Mouse (Mus musculus): ENCODE results near the gene Wnt2b.

Wnt2b gene

DNA sequence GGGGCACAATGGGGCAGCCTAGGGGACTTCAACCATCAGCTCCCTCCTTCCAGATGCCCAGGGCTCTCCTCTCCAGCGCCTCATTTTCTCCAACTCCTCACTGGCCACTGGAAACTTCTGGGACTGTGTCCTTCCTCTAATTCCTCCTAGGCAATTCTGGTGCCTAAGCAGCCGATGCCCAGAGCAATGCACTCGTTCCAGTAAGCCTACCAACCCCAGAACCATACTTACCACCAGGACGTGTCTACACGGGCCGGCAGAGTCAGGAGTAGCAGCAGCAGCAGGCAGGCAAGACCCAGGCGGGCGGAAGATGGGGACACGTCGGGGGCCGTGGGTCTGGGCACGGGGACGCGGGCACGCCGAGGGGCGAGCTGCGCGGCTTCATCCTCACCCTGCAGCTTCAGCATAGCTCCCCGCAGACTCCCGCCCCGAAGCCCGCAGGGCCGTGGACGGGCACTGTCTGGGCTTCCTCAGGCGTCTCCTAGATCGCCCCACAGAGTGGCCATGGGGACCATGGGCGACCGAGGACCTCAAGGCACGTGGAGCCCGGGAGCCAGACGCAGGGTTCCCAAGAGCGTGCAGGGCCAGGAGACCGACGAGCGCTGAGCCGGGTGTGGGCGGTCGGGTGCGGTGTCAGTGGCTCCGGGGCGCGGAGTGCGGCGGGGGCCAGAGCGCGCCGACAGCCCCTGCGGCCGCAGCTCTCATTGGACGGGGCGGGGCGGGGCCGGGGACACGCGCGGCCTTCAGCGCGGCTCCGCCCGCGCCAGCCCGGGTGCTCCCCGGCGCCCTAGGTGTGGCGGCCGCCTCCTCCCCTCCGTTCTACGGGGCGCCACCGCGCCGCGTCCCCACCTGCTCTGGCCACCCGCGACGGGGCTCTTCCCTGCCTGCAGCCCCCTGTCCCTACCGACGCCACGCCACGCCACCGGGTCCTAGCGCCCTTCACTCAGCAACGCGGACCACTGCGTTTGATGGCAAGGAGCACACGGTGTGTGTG is at the start of gene Wnt2b:
TSS of gene Wnt2b (minus strand) at position 856 of the 994 bp plus-strand sequence.
- DNase-seq: no peak

DNA sequence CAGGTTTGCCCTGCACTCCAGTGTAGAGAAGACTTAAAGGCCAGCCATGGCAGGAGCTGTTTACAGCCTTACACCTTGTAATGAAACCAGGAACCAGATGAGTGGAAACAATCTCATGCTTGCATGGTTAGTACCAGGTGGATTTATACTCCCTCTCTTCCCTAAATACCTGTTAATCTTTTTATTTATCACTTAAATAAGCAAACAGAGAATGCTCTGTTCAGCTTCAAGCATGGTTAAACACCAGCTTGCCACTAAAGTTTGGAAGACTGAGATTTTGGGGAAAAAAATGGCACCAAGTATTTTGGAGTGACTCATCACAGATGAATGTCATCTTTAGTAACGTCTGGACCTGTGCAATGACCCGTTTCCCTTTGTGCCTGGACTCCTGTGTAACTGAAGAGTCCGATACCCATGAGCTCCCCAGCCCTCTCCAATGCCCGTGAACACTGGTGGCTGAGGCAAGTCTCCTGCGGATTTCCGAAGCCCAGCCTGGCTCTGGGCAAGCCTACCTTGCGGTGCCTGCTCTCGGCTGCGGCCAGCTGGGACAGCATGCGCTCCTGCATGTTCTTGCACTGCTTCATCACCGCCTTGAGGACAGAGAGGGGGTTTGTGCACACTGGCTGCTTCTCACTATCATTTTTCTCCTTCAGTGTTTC is 49.1 kb upstream of the Wnt2b start:
- DNase-seq: no peak

GRCm38 (mm10) chr3:105008070-105008469 is 46.3 kb upstream of the Wnt2b start:
- DNase-seq: no peak

DNA sequence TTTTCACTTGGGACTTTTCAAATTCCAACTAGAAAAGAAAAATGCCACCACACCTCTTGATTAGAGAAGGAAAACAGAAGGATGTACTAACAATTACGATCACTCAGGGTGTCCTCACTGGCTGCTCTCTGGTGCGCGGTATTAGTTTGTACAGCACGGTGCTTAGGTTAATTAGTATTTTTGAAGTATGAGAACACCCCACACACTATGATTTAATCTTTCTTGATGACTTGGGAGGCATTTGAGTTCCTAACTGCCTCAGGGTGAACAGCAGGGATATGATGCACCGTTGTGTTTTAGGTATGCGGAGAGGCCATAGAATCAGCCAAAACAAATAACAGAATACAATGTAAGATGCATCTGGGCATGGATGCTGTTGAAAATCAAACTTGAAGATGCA is 44.4 kb upstream of the Wnt2b start:
- no peak for DNase-seq

DNA sequence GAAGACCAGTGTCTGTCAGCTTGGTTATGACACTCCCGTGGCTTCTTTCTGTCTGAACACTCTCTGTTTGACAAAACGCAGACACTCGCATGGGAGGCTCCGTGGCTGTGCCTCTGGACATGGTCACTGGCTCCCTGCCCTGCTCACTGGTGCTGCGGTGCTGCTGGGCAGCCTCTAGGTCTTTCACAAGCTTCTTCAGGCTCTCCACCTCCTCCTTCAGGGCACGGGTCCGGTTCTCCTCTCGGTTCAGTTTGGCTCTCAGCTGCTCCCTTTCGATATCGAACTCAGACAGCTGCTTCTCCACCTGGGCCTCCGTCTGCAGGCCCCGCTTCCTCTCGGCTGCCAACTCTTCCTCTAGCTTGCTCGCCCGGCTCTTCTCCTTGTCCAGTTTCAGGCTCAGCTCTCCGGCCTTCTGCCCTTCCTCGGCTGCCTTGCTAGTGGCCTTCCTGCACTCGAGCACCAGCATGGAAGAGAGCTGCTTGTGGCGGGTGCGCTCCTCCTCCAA is 43.9 kb upstream of the Wnt2b start:
- DNase-seq: no peak

DNA sequence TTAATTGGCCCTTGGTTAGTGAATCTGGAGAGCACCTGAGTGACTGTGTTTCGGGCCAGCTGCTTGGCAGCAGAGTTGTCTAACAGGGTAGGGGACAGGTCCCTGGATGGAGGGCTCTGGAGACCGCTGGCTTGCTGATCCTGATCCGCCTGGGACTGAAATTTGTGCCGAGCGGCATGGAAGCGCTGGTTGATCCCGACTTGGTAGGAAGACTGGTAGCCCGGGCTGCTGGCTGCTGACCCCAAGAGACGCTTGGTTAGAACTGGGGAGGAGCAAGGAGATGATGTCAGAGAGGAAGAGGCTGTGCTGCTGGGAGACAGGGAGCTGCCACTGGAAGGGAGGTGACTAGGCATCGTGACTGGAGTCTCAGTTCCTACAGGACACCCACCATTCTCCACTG is 43.3 kb upstream of the Wnt2b start:
- DNase-seq: no peak

DNA sequence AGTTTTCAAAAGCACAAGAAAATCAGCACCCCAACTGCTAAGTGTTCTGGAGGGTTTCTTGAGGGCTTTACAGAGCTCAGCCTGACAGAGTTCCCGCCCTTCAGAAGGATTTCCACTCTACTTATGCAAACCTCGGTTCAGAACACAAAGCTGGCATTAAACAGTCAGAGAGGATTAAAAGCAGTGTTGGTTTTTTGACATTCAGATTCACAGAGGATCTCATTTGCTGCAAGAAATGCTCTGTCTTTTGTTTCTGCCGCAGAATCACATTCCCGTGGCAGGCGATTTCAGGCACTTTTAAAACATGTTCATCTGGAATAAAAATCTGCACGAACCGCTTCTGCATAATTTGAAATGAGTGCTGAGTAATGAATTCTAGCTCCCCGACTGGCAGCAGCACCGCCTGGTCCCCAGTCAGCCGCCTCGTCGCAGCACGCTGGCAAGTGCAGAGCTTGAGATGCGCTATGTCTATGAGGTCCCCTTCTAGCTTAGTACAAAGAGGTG is 42.3 kb upstream of the Wnt2b start:
- peak; percentile 83 for DNase-seq

GRCm38 (mm10) chr3:105001374-105001773 is 39.7 kb upstream of the Wnt2b start:
- no peak for DNase-seq

DNA sequence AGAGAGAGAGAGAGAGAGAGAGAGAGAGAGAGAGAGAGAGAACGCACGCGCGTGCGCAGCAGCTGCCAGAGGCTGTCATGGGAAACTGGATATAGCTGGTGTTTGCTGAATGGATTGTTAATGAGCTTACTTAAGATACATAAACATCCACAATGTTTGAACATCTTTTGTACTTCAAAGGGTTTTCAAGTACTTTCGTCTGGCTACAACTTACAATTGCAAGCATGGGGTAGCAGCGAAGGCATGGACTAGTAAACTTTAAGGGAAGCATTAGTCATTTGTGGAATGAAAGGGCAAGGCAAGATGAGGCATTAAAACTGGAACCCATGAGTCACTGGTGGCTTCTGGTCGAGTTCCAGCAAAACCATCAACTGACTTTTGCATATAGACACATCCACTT is 38.8 kb upstream of the Wnt2b start:
- DNase-seq: no peak

GRCm38 (mm10) chr3:104997563-104997962 is 35.8 kb upstream of the Wnt2b start:
- DNase-seq: no peak

DNA sequence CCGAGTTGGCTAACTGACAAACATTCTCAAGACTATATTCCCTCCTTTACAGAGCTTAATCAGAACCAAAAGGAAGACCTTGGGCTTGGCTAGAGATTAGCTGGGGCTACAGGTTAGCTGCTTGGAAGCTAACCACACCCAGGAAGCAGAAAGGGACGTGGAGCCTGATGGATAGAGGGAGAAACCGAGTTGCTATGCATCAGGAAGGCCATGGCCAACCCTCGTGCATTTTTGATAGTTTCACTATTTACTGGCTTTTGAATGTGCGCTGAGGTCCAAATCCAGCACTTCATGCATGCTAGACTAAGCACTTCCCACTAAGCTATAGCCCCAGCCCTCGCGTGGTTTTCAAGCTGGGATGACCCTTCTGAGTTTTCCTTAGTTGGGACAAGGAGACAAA is 34.0 kb upstream of the Wnt2b start:
- DNase-seq: no peak

DNA sequence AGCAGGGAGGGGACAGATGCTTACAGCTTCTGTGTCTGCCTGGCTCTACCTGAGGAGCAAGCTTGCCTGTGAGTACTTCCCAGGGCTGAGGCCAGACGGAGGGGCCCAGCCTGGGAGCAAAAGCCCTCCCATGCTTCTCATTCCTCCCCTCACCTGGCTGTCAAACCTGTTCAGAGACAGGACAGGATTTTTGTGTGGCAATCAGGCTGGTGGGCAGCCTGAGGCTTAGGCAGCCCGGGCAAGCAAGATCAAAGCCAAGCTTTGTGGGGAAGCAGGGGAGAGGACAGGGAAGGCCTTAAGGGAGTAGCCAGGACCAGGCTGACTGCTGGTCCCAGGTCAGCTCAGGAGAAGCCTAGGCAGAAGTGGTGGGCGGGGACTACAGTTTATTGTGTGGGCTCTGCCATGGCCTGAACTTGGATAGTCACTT is 32.7 kb upstream of the Wnt2b start:
- DNase-seq: no peak

- peak; percentile 76 for DNase-seq
Observed at GRCm38 (mm10) chr3:104993800-104994199, 32.1 kb upstream of the Wnt2b start.

DNA sequence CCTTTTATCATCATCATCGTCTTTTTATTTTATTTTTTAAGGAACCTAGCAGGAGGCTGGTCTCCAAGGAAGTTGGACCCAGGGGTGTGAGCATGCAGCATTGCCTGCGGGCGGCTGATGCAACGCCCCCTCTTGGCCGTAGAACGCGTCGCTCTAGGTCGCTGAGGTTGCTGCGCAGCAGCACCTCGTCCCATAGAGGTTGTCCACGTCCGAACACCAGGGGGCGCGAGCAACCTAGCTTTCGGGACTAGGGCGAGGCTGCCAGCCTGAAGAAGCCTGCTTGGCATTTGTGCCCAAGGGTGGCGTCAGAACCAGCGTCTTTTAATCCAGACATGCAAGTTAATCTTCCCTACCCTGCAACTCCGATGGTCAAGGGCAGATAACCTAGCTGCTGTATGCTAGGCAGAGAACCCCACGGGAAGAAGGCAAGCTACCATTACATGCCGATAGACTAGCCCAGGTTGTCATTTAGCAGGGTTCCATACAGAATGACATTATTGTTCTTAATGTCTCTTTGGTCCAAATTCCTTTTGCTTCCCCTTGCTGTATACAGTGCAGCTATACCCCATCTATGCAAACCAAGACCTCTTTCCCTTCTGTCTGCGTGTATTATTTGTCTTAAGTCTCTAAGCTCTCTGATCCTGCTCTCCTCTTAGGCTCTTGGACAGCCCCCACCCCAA is 31.1 kb upstream of the Wnt2b start:
- DNase-seq: peak; percentile 92

GRCm38 (mm10) chr3:104991703-104992102 is 30.0 kb upstream of the Wnt2b start:
- no peak for DNase-seq

DNA sequence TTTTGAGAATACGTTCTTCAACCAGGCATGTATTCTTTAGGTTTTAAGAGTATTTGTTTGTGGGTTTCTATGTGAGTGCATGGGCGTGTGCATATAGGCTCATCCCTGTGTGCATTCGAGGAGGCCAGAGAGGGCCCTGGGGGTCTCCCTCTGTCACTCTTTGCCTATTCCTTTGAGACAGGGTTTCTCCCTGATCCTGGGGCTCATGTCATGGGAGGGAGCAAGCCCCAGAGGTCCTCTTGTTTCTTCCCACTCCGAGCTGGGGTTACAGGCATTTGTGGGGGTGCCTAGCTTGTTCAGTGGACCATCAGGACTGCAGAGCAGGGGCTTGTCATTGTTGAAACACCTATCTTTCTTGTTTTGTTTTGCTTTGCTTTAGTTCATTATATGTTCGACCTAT is 26.2 kb upstream of the Wnt2b start:
- no peak for DNase-seq

DNA sequence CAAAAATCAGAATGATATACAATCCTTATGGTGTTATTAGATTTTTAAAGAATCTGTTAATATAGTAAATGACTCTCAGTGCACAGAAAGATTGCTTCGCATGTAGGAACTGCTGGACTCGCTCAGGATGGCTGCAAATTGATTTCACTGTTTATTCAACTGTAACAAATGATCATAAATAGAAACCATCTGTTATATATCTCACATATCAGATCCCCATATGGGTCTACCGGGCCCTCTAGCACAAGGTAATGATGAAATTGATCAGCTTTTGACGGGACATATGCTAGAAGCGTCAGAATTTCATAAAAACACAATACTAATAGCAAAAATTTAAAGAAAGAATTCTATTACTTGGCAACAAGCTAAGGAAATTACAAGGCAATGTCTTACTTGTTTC is 18.0 kb upstream of the Wnt2b start:
- DNase-seq: no peak

GRCm38 (mm10) chr3:104967548-104968300 is 6.0 kb upstream of the Wnt2b start:
- peak; percentile 86 for DNase-seq

DNA sequence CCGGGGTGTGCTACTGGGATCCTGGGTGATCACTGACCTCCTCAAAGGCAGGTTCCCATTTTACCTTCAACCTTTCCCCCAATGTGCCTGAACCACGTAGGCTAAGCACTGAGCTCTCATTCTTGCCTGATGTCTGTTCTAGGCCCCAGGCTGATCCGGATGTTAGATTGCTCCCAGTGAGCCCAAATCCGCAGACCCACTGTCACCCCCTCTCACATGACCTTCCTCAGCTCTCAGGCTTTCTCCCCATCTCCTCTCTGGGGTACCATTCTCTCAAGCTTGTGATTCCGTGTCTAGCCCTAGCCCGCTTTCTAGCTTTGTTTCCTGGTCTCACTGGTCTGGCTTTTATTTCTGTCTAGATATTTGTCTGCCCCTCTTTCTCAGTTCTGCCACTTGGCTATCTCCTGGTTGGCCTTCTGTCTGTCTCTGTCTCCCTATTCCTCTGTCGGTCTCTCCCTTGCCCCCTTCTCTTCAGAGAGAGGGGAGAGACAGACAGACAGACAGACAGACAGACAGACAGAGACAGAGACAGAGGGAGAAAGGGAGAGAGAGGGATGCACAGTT is 4.4 kb upstream of the Wnt2b start:
- no peak for DNase-seq

GRCm38 (mm10) chr3:104965070-104965855 is 3.5 kb upstream of the Wnt2b start:
- DNase-seq: no peak
